In the genomic region with DNA sequence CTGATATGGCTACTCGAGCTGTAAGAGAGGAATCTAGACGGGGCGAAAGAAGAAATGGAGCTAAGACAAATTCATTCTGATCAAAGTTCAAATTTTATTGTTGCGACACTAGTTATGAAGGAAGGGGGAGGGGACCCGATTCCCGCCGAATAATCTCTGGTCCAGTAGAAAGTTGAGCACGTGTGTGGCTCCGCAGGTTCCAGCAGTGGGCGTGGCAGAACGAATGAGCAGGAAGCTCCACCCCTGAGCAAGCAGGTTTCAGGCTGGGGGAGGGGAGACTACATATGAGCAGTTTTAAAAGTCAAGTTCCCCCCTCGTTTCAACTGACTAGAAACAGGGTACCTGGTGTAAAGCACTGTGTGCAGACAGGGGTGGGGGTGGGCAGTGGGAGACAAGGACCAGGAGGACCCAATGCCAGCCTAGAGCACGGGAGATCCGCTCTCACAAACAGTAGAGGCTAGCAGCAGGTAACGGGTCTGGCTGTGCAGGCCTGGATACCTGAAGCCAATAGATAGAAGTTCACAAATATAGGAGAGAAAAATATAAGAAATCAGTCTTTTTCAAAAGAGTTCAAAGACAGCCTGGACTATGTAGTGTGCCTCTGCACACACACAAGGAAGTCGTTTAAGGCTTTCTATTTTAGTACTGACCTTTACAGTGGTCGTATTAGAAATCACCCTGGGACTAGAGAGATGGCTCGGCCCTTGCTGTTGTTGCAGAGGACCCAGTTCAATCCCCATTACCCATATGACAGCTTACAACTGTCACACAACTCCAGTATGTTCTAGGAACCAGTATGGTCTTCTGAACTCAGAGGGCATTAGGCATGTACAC, we compare ENCODE assay signal across 8 mouse cellular contexts. TPM values are rescaled to one million over a fixed set of nuclear protein-coding genes. Genes with fewer than 3 reads are reported as not detected.
DNase-seq lines count a peak whose midpoint lies in the region; ATAC-seq and TF ChIP-seq lines count a peak whose summit lies in the region.

No protein-coding gene starts in this region.

- TF ChIP-seq POLR2A in spleen, adult 2 months (IDR thresholded peaks at IDR 0.05; ENCODE audit: low read depth, low read length): no peak

- peak overlapping the region; percentile 42 for H3K4me2 ChIP-seq in forebrain, embryonic 15.5 days (replicated peaks)
- H3K4me2 ChIP-seq in midbrain, embryonic 11.5 days: peak overlapping the region; percentile 26; the same call in 1 of the 2 replicates

- no peak for DNase-seq in spleen, adult 2 months (ENCODE audit: low read depth in 1 of 2, low spot score in 2 of 2)
- DNase-seq in spleen, postnatal 14 days (ENCODE audit: low spot score in 2 of 2): no peak
- DNase-seq in kidney, postnatal 14 days: peak; percentile 25
- DNase-seq in midbrain, embryonic 11.5 days (ENCODE audit: low spot score, missing footprints): no peak
- no peak for DNase-seq in frontal cortex, postnatal 14 days (ENCODE audit: low spot score in 2 of 2)
- DNase-seq in cerebellum, adult 11-12 months: no peak
- no peak for DNase-seq in gastrocnemius, postnatal 10 days

- 2% methylated on average over 18 of the region's 18 CpGs for WGBS in spleen, adult 2 months
- 27% methylated on average over 18 of the region's 18 CpGs for WGBS in forebrain, embryonic 15.5 days
- 27% methylated on average over 18 of the region's 18 CpGs for WGBS in midbrain, embryonic 11.5 days

- no peak for TF ChIP-seq CTCF in spleen, adult 2 months (IDR thresholded peaks at IDR 0.05; ENCODE audit: extremely low read depth, insufficient read depth, insufficient read length, insufficient replicate concordance)

- 0 out of 2 replicates have a peak overlapping the region, but pooled peaks have one; percentile 1 for H3K27ac ChIP-seq in spleen, adult 2 months (ENCODE audit: insufficient read depth, low read length)
- no peak overlapping the region for H3K27ac ChIP-seq in forebrain, embryonic 15.5 days (replicated peaks)
- no peak overlapping the region for H3K27ac ChIP-seq in midbrain, embryonic 11.5 days (ENCODE audit: low read depth, low read length)

- no peaks in the 10 kb centered on the region for H3K27me3 ChIP-seq in spleen, adult 2 months (ENCODE audit: control insufficient read depth, insufficient read depth, low read length)
- no peaks in the 10 kb centered on the region for H3K27me3 ChIP-seq in forebrain, embryonic 15.5 days
- no peaks in the 10 kb centered on the region for H3K27me3 ChIP-seq in midbrain, embryonic 11.5 days (ENCODE audit: control insufficient read depth, insufficient read depth, low read length)

- 0 out of 2 replicates have a peak, but pooled peaks have one; percentile 46 for ATAC-seq in forebrain, embryonic 15.5 days (replicated peaks)
- peak; percentile 59; the same call in 1 of the 2 replicates for ATAC-seq in midbrain, embryonic 11.5 days (ENCODE audit: low FRiP score)

- no peak overlapping the region for H3K9ac ChIP-seq in forebrain, embryonic 15.5 days (replicated peaks)
- no peak overlapping the region for H3K9ac ChIP-seq in midbrain, embryonic 11.5 days (ENCODE audit: low read length)

- peak overlapping the region; percentile 56 for H3K4me3 ChIP-seq in spleen, adult 2 months (ENCODE audit: extremely low read depth, insufficient read depth, insufficient read length)
- H3K4me3 ChIP-seq in forebrain, embryonic 15.5 days: peak overlapping the region; percentile 18; the same call in 1 of the 2 replicates
- H3K4me3 ChIP-seq in midbrain, embryonic 11.5 days (ENCODE audit: low read depth, low read length): peak overlapping the region; percentile 9; the same call in 1 of the 2 replicates

- peaks cover 3% of the 10 kb centered on the region for H3K36me3 ChIP-seq in spleen, adult 2 months (ENCODE audit: control insufficient read depth, insufficient read depth, low read length)
- H3K36me3 ChIP-seq in forebrain, embryonic 15.5 days: peaks cover 3% of the 10 kb centered on the region; the same call in 1 of the 2 replicates
- peaks cover 3% of the 10 kb centered on the region; the same call in 1 of the 2 replicates for H3K36me3 ChIP-seq in midbrain, embryonic 11.5 days (ENCODE audit: control insufficient read depth, insufficient read depth, low read length)

- H3K4me1 ChIP-seq in spleen, adult 2 months (ENCODE audit: control insufficient read depth, insufficient read depth, insufficient read length): peaks cover 4% of the 10 kb centered on the region; the same call in 1 of the 2 replicates
- no peaks in the 10 kb centered on the region for H3K4me1 ChIP-seq in forebrain, embryonic 15.5 days
- 0 out of 2 replicates have a peak, but pooled peaks cover 2% of the 10 kb centered on the region for H3K4me1 ChIP-seq in midbrain, embryonic 11.5 days (ENCODE audit: control insufficient read depth, insufficient read depth, low read length)

- H3K9me3 ChIP-seq in forebrain, embryonic 15.5 days: no peaks in the 10 kb centered on the region
- H3K9me3 ChIP-seq in midbrain, embryonic 11.5 days (ENCODE audit: control insufficient read depth, low read length): no peaks in the 10 kb centered on the region

RNA-seq across cellular contexts. Expression of a gene that starts 15.6 kb away (rescaled TPM):
- polyA plus RNA-seq in spleen, adult 2 months (2012; rRNA removed): 15.1 and 18.9 TPM in 2 replicates
- polyA plus RNA-seq in forebrain, embryonic 15.5 days (2015; fragmentation: Nextera tagmentation; extraction: Ambion mirVana): 9.0 and 9.3 TPM in 2 replicates
- 7.8 and 8.8 TPM in 2 replicates for polyA plus RNA-seq in midbrain, embryonic 11.5 days (2014; fragmentation: Nextera tagmentation; extraction: Ambion mirVana)
- total RNA-seq in gastrocnemius, postnatal 10 days (2021): 10 to 100 TPM; 15.6 to 21.6 TPM

RNA-seq across cellular contexts. Expression of a gene that starts 46.6 kb away (rescaled TPM):
- polyA plus RNA-seq in spleen, adult 2 months (2012; rRNA removed): 360 and 416 TPM in 2 replicates
- polyA plus RNA-seq in forebrain, embryonic 15.5 days (2015; fragmentation: Nextera tagmentation; extraction: Ambion mirVana): 438 and 464 TPM in 2 replicates
- polyA plus RNA-seq in midbrain, embryonic 11.5 days (2014; fragmentation: Nextera tagmentation; extraction: Ambion mirVana): 465 and 509 TPM in 2 replicates
- 100 to 1,000 TPM; 594 to 615 TPM for total RNA-seq in gastrocnemius, postnatal 10 days (2021)

RNA-seq across cellular contexts. Expression of a gene that starts 46.6 kb away (rescaled TPM):
- polyA plus RNA-seq in spleen, adult 2 months (2012; rRNA removed): 12.6 TPM in 2 replicates
- polyA plus RNA-seq in forebrain, embryonic 15.5 days (2015; fragmentation: Nextera tagmentation; extraction: Ambion mirVana): 116 and 118 TPM in 2 replicates
- polyA plus RNA-seq in midbrain, embryonic 11.5 days (2014; fragmentation: Nextera tagmentation; extraction: Ambion mirVana): 138 and 152 TPM in 2 replicates
- 100 to 1,000 TPM; 280 to 329 TPM for total RNA-seq in gastrocnemius, postnatal 10 days (2021)
